Mouse (Mus musculus) brown adipose tissue, adult 24 weeks (tissue): ENCODE data around the gene Ppp1r13b. TPM values are rescaled to one million over a fixed set of nuclear protein-coding genes. Genes with fewer than 3 reads are reported as not detected.

ENCODE experiments used
- H3K27ac ChIP-seq: fragments of 200-500 bp; replicated peaks from 2 replicates; pipeline ENCODE4 v1.5.1; 2012; ENCODE audit warnings: low read depth, mild to moderate bottlenecking, low read length
- H3K4me1 ChIP-seq: fragments of 200-500 bp; 2 replicates; pipeline ENCODE4 v1.6.1; 2012; ENCODE audit warnings: low read length, mixed read lengths; ENCODE audit not compliant: control insufficient read depth, insufficient read depth, insufficient read length
- H3K4me3 ChIP-seq: fragments of 200-500 bp; 2 replicates; pipeline ENCODE4 v1.5.1; 2012; ENCODE audit warnings: low read depth, mild to moderate bottlenecking, low read length, moderate library complexity; ENCODE audit not compliant: insufficient read depth
- polyA plus RNA-seq: library from polyadenylated mRNA; stranded (reverse); fragments of >200 nt; gene quantifications from 2 replicates; pipeline ENCODE4 v1.2.4, GENCODE M21; 2012; ENCODE audit not compliant: missing spikeins, insufficient read depth, insufficient read length

The Ppp1r13b gene
- polyA plus RNA-seq, 1 experiment = 5.9 TPM

DNA sequence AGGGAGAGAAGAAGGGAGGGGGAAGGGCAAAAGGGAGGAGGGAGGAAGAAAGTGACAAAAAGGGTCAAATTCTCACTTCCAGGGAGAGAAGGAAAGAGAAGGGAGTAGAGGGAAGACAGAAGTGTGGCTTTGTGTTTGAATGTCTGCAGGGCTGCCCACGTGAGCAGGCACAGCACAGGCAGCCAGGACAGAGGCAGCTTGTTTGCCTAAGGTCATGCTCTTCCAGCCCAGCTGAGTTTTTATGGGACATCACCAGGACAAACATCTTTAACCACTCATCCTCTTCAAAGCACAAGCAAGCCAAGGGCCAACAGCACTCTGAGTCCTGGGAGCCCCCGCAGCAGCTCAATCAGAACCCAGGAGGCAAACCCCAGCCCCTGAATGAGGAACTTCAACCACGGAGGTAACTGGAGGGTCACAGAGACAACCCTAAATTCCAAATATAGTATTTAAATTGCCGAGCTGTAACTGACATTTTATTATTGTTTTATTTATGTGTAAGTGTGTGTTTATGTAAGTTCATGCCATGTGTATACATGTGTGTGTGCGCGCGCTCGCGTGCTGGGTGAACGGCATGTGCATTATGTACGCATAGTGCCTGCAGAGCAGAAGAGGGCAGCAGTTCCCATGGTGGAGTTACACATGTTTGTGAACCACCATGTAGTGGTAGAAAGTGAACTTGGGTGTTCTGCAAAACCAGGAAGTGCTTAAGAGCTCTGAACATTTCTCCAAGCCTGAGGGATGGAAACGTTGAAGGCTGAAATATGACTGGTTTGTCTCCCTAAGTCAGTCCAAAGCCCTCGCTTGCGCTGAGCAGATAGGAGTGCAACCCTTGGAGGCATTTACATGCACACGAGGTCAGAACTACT, 65.1 kb downstream of the Ppp1r13b start:
- Histone ChIP-seq H3K4me3 (no peak overlapping the region), H3K4me1 (peaks cover 2% of the 10 kb centered on the region; the same call in 1 of the 2 replicates), H3K27ac (no peak overlapping the region)

DNA sequence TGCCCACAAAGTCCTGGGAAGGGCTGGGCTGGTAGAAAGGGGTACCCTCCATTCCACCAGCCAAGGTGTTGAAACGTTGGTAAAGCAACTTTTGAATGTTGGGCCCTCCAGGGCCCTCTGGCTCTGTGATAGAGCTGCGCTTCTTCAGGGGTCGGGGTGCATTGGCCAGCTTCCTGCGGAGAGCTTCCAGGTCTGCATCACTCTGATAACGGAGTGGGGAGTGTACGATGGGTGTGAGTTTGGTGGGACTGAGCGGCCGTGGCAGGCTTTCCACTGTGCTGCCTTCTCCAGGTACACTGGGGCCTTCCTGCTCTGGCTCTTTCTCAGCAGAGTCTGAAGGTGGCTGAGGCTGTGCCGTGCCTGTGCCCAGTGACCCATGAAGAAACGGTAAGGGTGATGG, 74.5 kb downstream of the Ppp1r13b start:
- Histone ChIP-seq H3K27ac (no peak overlapping the region), H3K4me3 (no peak overlapping the region), H3K4me1 (no peaks in the 10 kb centered on the region)

DNA sequence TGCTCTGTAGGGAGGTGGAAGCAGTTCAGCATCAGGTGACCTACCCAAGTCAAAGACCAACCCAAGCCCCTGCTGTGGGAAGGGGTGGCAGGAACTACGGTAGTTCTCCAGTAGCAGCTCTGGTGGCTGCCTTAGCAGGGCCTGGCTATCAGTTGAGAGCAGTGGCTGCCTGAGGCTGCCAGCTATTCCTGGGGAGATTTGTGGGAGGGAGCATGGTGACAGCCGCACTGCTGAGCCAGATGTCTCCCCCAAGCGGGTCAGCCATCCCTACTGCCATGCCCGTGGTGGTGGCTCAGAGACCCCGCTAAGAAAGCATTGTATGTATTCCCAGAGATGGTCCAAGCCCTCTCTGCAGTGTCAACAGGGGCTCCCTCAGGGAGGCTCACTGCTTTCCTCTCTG, 75.3 kb downstream of the Ppp1r13b start:
- Histone ChIP-seq H3K4me3 (no peak overlapping the region), H3K27ac (no peak overlapping the region), H3K4me1 (no peaks in the 10 kb centered on the region)

DNA sequence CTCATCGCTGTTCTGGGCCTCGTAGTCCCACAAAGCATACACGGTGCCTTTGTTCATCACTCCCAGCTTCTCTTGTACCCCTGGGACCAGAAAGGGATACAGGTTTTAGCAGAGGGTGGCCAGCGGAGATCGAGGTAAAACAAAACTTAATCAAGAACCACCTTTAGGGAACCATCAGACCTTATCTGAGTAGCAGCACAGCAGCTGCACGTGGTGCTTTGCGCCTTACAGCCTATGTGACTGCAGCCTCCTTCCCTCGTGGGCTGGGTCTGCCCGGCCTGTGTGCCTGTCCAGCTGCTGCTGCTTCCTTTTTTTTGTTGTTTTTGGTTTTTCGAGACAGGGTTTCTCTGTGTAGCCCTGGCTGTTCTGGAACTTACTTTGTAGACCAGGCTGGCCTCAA, 77.5 kb downstream of the Ppp1r13b start:
- Histone ChIP-seq H3K4me3 (no peak overlapping the region), H3K4me1 (no peaks in the 10 kb centered on the region), H3K27ac (no peak overlapping the region)

DNA sequence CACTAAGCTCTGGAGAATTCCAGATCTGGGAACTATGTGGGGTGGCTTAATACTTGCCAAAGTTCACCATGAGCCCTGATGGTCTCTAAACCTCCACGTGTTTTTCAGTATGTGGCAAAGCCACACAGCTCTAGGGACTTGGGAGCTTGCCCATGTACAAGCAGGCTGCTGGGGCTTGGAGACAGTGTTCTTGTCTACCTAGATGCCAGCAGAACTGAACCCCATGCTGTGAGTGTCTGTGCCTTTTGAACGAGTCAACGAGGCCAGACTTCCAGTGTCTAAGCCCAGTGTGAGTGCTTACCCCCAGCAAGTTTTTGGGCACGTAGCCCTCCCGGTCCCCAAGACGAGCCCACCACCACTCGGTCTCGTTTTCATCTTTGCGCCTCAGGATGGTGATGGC, 78.0 kb downstream of the Ppp1r13b start:
- no peaks in the 10 kb centered on the region for H3K4me1 ChIP-seq
- H3K4me3 ChIP-seq = no peak overlapping the region
- no peak overlapping the region for H3K27ac ChIP-seq

DNA sequence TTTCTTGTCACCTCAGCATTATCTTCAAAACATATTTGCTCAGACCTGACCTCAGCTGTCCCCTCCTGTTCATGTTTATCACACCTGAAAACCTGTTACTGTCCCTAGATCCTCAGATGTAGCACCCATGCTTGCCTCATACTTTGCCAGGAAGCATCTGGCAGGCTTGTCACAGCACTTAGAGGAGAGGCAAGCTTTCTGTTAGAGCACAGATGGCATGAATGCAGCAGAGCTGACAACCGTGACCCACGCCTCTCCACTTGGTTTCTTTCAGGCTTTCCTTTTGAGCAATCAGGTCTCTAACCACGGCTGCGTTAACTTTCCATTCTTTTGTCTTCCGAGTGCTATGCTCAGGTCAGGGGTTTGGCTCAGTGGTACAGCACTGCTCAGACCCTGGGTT, 78.5 kb downstream of the Ppp1r13b start:
- Histone ChIP-seq H3K4me1 (no peaks in the 10 kb centered on the region), H3K27ac (no peak overlapping the region), H3K4me3 (no peak overlapping the region)

DNA sequence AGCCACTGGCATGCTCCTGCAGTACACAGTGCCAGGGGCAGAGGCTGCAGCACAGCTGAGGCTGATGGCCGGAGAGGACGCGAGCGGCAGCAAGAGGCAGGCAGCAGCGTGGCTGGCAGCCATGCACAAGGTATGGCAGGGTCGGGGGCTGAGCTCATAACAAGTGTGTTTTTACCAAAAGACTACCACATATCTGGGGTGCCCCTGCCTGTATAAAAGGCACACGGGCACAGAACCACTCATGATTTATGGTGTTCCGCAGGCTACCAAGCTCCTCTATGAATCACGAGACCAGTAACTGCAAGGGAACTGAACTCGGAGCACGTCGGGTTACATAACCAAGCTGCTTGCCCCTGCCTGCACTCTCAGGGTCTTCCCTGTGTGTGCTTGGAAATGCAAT, 80.4 kb downstream of the Ppp1r13b start:
- H3K4me3 ChIP-seq = no peak overlapping the region
- no peaks in the 10 kb centered on the region for H3K4me1 ChIP-seq
- H3K27ac ChIP-seq = no peak overlapping the region

DNA sequence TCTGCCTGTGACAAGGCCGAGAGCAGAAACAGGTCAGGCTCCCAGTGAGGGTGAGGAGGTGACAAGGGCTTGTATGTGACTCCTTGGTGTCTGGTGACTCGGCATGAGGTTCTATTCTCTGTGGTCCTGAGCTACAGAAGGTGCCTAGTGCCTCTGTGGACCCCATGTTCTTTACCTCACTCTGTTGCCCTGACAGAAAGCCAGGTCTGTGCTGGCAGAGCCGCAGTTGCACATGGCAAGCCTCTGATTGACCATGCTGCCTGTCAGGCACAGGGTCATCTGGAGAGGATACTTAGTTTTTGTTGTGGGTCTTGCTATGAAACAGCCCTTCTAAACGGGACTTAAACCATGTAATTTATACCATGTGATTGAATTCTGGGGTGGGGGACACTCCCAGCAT, 86.0 kb downstream of the Ppp1r13b start:
- no peak overlapping the region for H3K4me3 ChIP-seq
- no peak overlapping the region for H3K27ac ChIP-seq
- H3K4me1 ChIP-seq = peaks cover 6% of the 10 kb centered on the region; the same call in 1 of the 2 replicates

DNA sequence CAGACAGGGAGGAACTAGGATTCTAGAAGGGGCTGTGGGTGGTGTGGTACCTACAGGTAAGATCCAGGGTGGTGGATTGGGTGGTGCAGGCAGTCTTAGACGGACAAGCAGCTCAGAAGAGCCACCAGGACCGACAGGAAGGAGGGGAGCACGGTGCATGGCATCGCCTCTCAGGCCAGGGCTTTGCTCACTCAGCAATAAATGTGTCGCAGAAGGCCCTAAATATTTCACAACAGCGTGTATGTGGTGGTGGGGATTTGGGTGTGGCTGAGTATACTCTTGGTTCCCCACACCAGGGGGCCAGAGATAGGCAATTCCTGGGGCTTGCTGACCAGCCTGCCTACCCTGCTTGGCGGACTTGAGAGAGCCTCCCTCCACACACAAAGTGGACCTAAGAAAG, 87.2 kb downstream of the Ppp1r13b start:
- Histone ChIP-seq H3K27ac (no peak overlapping the region), H3K4me3 (no peak overlapping the region), H3K4me1 (peaks cover 6% of the 10 kb centered on the region; the same call in 1 of the 2 replicates)

DNA sequence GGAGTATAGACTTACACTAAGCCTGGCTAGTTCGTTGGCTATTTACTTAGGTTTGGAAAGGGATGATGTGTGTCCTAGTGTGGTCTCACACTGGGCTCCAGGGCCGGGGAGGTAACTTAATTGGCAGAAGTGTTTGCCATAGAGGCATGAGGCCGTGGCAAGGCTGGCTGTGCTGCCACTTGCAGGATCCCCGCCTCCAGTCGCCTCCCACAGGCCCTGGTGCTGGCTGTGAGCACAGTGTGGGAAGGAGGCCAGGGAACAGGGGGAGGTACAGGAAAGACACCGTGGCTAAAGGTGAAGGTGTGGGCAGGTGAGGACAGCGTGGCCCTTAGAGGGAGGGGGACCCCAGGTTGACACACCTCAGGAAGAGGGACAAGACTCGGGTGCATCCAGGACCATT, 88.0 kb downstream of the Ppp1r13b start:
- H3K4me1 ChIP-seq = peaks cover 6% of the 10 kb centered on the region; the same call in 1 of the 2 replicates
- no peak overlapping the region for H3K27ac ChIP-seq
- no peak overlapping the region for H3K4me3 ChIP-seq

DNA sequence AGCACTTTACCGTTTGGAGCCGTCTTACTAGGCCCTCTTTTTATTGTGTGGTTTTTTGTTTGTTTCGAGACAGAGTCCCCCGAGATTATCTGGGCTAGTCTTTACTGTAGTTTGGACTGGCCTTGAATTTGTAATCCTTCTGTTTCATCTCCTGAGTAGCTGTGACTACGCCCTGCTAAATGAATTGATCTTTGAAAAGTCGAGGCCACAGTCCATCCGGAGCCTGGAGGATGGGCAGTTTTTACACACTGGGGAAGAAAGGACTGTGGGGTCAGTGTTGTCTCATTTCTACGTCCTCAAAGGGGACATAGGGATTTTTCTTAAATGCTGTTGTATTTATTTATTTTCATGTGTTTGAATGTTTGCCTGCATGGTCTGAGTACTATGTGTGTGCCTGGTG, 89.9 kb downstream of the Ppp1r13b start:
- H3K4me1 ChIP-seq = peaks cover 6% of the 10 kb centered on the region; the same call in 1 of the 2 replicates
- H3K4me3 ChIP-seq = no peak overlapping the region
- no peak overlapping the region for H3K27ac ChIP-seq

DNA sequence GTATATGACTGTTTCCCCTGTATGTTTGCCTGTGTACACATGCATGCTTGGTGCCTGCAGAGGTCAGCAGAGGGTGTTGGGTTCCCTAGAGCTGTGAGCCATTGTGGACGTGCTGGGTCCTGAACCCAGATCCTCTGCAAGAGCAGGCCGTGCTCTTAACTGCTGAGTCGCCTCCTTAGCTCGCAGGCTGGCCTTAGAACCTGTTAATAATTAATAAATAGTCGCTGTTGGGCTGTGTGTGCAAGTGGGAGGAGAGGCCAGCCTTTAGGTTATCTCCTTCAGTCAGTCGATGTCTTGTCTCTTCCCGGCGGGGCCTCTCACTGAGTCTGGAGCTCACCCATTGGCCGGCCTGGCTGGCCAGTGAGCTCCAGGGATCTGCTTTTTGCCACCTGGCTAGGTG, 90.9 kb downstream of the Ppp1r13b start:
- Histone ChIP-seq H3K27ac (no peak overlapping the region), H3K4me3 (no peak overlapping the region)

DNA sequence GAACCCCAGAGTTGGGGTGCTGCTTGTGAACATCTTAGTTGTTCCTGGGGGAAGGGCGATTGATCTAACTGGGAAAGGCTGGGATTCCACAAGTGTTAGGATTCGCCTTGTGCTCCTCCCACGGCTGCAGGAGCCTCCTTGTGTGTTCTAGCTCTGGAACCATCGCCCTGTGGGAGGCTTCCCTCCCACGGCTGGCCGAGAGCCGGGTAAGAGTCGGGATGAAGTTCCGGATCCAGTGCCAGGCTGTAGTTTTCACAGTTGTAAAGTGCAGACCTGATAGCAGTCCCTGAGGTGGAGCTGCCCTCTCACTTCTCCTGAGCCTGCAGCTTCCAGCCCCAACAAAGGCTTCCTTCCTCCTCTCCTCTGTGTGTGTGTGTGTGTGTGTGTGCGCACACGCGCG, 91.4 kb downstream of the Ppp1r13b start:
- no peak overlapping the region for H3K27ac ChIP-seq
- H3K4me3 ChIP-seq = 0 out of 2 replicates have a peak overlapping the region, but pooled peaks have one; percentile 3
- H3K4me1 ChIP-seq = peaks cover 6% of the 10 kb centered on the region; the same call in 1 of the 2 replicates

More for the DNA sequence above, 90.9 kb downstream of the Ppp1r13b start:
- H3K4me1 ChIP-seq = peaks cover 6% of the 10 kb centered on the region; the same call in 1 of the 2 replicates

DNA sequence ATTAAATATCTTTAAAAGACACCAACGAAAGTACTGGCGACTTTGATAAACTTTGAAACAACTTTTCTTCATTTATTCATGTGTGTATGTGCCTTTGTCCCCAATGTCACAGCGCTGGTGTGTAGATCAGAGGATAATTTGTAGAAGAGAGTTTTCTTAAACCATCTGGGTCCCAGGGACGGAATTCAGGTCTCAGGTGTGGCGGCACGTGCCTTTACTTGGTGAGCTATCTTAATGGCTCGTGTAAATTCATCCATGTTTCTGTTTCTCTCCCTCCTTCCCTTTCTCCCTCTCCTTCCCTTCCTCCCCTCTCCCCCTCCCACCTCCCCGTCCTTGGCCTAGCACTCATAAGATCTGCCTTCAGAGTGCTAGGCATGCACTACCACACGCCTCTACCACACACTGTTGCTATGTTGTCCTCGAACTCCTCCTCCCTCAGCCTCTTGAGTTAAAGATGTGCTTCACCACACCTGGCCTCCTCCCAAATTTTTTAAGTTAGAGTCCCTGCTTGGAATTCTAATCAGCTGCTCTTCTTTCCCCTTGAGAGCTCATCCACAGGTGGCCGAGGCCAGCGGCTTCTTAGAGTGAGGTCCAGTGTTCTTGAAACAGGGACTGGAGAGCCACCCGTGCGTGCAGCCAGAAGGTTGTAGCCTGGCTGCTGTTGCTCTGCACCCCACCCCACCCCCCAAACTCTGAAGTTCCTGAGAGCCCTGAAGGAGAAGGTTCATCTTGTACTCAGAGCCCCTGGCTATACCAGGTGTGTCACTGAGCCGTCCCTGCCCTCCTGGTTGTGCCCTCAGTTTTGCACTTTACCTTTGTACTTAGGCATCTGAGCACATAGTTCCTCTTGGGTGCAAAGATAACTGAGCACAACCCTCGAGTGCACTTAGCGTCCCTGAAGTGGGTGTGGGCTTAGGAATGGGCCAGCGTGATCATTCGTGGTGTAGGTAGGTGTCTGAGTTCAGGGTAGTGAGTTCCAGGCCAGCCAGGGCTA, 92.8 kb downstream of the Ppp1r13b start:
- peak overlapping the region; percentile 78 for H3K4me3 ChIP-seq
- H3K4me1 ChIP-seq = peaks cover 1% of the 10 kb centered on the region; the same call in 1 of the 2 replicates

More for the DNA sequence above, 92.8 kb downstream of the Ppp1r13b start:
- H3K27ac ChIP-seq = no peak overlapping the region
